ENCODE assay signal across 7 mouse cellular contexts in the genomic region with DNA sequence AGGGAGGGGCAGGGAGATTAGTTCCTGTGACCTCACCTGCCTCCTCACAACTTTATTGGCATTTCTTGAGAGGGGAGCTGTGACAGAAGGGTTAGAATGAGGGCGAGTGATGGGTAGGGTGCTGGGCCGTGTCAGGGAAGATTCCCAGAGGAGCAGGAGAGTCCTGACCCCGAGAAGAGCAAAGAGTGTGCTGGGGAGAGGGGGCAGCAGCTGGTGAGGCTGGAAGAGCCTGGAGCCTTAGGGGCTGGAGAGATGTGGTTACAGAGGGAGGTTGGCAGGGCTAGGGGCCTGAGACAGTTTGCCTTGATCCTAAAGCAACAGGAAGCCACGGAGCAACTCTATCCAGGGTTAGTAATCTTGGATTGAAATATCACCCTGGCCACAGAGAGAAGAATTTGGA. TPM values are rescaled to one million over a fixed set of nuclear protein-coding genes. Genes with fewer than 3 reads are reported as not detected.
ATAC-seq and TF ChIP-seq lines count a peak whose summit lies in the region.
"Had no signal": no experiment of that assay in that cellular context is flagged by ENCODE, and none has a peak within 500 bp of the region (broad histone marks: within the 10 kb centered on the region; RNA-seq: fewer than 3 reads in every experiment).

No protein-coding gene starts in this region.

- H3K36me3 ChIP-seq in myocyte (ENCODE audit: control insufficient read depth, insufficient read depth), result no peaks in the 10 kb centered on the region
- no peaks in the 10 kb centered on the region for H3K36me3 ChIP-seq in kidney, embryonic 15.5 days
- H3K36me3 ChIP-seq: G1E had no signal

- H3K4me2 ChIP-seq in myocyte (ENCODE audit: low read depth), result peak overlapping the region; percentile 2
- no peak overlapping the region for H3K4me2 ChIP-seq in kidney, embryonic 15.5 days

- TF ChIP-seq POLR2A in myocyte (IDR thresholded peaks at IDR 0.05; ENCODE audit: insufficient read length, low read depth), result no peak

- H3ac ChIP-seq in myocyte (ENCODE audit: control insufficient read depth, insufficient read length), result no peak overlapping the region

- WGBS in kidney, embryonic 15.5 days, result 57% methylated on average over 4 of the region's 4 CpGs

- H3K9me3 ChIP-seq in kidney, embryonic 15.5 days (replicated peaks), result no peaks in the 10 kb centered on the region

- H3K27me3 ChIP-seq in myocyte (ENCODE audit: control insufficient read depth, insufficient read depth, insufficient read length), result no peaks in the 10 kb centered on the region
- H3K27me3 ChIP-seq in kidney, embryonic 15.5 days, result no peaks in the 10 kb centered on the region
- H3K27me3 ChIP-seq: CH12.LX, Patski had no signal

- peaks cover 29% of the 10 kb centered on the region for H3K4me1 ChIP-seq in kidney, embryonic 15.5 days

- ATAC-seq in kidney, embryonic 15.5 days (replicated peaks; ENCODE audit: low FRiP score), result no peak
- ATAC-seq: activated CD4-positive, CD25-positive, alpha-beta regulatory T cell, adult 4 months; CD4-positive, CD25-positive, alpha-beta regulatory T cell, adult 4 months; Patski had no signal

- no peak overlapping the region for H3K27ac ChIP-seq in kidney, embryonic 15.5 days

- no peak overlapping the region for H3K4me3 ChIP-seq in myocyte
- H3K4me3 ChIP-seq in kidney, embryonic 15.5 days (replicated peaks), result no peak overlapping the region

- no peaks in the 10 kb centered on the region for H3K79me2 ChIP-seq in myocyte (ENCODE audit: control insufficient read depth, insufficient read depth)

- no peak overlapping the region for H3K9ac ChIP-seq in kidney, embryonic 15.5 days

TF ChIP-seq in myocyte, 11 proteins besides CTCF, POLR2A, EP300 and RAD21:
- TF ChIP-seq CEBPB (IDR thresholded peaks at IDR 0.05; ENCODE audit: insufficient read depth, poor library complexity, severe bottlenecking), result no peak
- no peak for TF ChIP-seq TCF3 (IDR thresholded peaks at IDR 0.05; ENCODE audit: insufficient read length, low read depth)
- TF ChIP-seq MYOG (IDR thresholded peaks at IDR 0.05; ENCODE audit: control insufficient read depth in 1 of 3, insufficient read depth in 1 of 3, insufficient read length in 2 of 3, low read depth in 2 of 3), result peak in 2 of 3 experiments; percentile 50 to 69
- TF ChIP-seq POLR2AphosphoS2 (IDR thresholded peaks at IDR 0.05; ENCODE audit: insufficient read length, low read depth), result no peak
- TF ChIP-seq TCF12 (IDR thresholded peaks at IDR 0.05; ENCODE audit: insufficient read depth, poor library complexity, severe bottlenecking), result no peak
- no peak for TF ChIP-seq REST (IDR thresholded peaks at IDR 0.05; ENCODE audit: insufficient read depth, insufficient read length)
- peak in 2 of 3 experiments; percentile 53 to 59 for TF ChIP-seq MYOD1 (IDR thresholded peaks at IDR 0.05; ENCODE audit: control insufficient read depth in 1 of 3, insufficient read length in 2 of 3, low read depth in 2 of 3)
- no peak for TF ChIP-seq USF1 (IDR thresholded peaks at IDR 0.05; ENCODE audit: low read depth)

RNA-seq across cellular contexts. Expression of a gene that starts 36.9 kb away (rescaled TPM):
- 4.0 TPM for polyA plus RNA-seq in myocyte (2012; fragmentation: generic; extraction: Trizol)
- polyA plus RNA-seq in kidney, embryonic 15.5 days (2015; fragmentation: Nextera tagmentation; extraction: Ambion mirVana), result 24.1 and 25.3 TPM in 2 replicates
